Mouse (Mus musculus) liver, postnatal 0 days (tissue): ENCODE results near the gene Extl1. TPM values are rescaled to one million over a fixed set of nuclear protein-coding genes. Genes with fewer than 3 reads are reported as not detected.

Source experiments
- ATAC-seq: fragments of 200-750 bp; cut with Nextera tagmentation; 2 replicates; pipeline ENCODE4 v1.8.0; 2017; ENCODE audit warnings: mild to moderate bottlenecking, moderate library complexity
- DNase-seq: peaks from one replicate; pipeline ENCODE4 v3.0.0-alpha.2; 2016
- H3K27ac ChIP-seq: fragments of 300-500 bp; sonication (generic); 2 replicates; pipeline ENCODE4 v1.5.1; 2014; ENCODE audit warnings: antibody characterized with exemption, moderate library complexity, mild to moderate bottlenecking, low read depth
- H3K27me3 ChIP-seq: fragments of 300-500 bp; sonication (generic); 2 replicates; pipeline ENCODE4 v1.6.1; 2014; ENCODE audit warnings: low read length, control low read depth, mixed read lengths; ENCODE audit not compliant: insufficient read depth
- H3K36me3 ChIP-seq: fragments of 300-500 bp; sonication (generic); replicated peaks from 2 replicates; pipeline ENCODE4 v1.6.1; 2014; ENCODE audit warnings: mild to moderate bottlenecking, control low read depth, low read length, moderate library complexity, mixed read lengths; ENCODE audit not compliant: insufficient read depth
- H3K4me1 ChIP-seq: fragments of 300-500 bp; sonication (generic); 2 replicates; pipeline ENCODE4 v1.6.1; 2014; ENCODE audit warnings: antibody characterized with exemption, mild to moderate bottlenecking, control low read depth; ENCODE audit not compliant: insufficient read depth
- H3K4me2 ChIP-seq: fragments of 300-500 bp; sonication (generic); 2 replicates; pipeline ENCODE4 v1.6.1; 2014; ENCODE audit warnings: low read depth, mild to moderate bottlenecking, low read length, moderate library complexity, mixed read lengths
- H3K4me3 ChIP-seq: fragments of 300-500 bp; sonication (generic); 2 replicates; pipeline ENCODE4 v1.5.1; 2014; ENCODE audit warnings: low read depth, low read length
- H3K9ac ChIP-seq: fragments of 300-500 bp; sonication (generic); replicated peaks from 2 replicates; pipeline ENCODE4 v1.6.1; 2014; ENCODE audit warnings: mild to moderate bottlenecking, moderate library complexity
- H3K9me3 ChIP-seq: fragments of 300-500 bp; sonication (generic); 2 replicates; pipeline ENCODE4 v1.6.1; 2016; ENCODE audit warnings: mild to moderate bottlenecking, control low read depth, low read length, mixed read lengths
- CTCF ChIP-seq: sonication (generic); IDR thresholded peaks from 2 replicates; pipeline ENCODE4 v1.5.1; 2016; ENCODE audit warnings: antibody characterized with exemption, low read depth
- EP300 ChIP-seq: IDR thresholded peaks from 2 replicates; pipeline ENCODE4 v1.6.1; 2016; ENCODE audit warnings: antibody characterized with exemption, low read depth, mild to moderate bottlenecking
- WGBS: fragments of 180-500 bp; shearing (Covaris S2); extraction: QIAGEN DNeasy Blood & Tissue Kit; methylation state at CpG from one replicate; pipeline ENCODE4 v1.1.7; 2014; ENCODE audit not compliant: insufficient replicate concordance; 5-methylcytosine and 5-hydroxymethylcytosine counted together
- polyA plus RNA-seq: library from polyadenylated mRNA; unstranded; fragments of >200 nt; fragmentation: Nextera tagmentation; extraction: Ambion mirVana; gene quantifications from 2 replicates; pipeline ENCODE4 v1.2.1, GENCODE M21; 2015

Gene Extl1
- polyA plus RNA-seq, 1 experiment from 2014 or later = 0.33 TPM

DNA sequence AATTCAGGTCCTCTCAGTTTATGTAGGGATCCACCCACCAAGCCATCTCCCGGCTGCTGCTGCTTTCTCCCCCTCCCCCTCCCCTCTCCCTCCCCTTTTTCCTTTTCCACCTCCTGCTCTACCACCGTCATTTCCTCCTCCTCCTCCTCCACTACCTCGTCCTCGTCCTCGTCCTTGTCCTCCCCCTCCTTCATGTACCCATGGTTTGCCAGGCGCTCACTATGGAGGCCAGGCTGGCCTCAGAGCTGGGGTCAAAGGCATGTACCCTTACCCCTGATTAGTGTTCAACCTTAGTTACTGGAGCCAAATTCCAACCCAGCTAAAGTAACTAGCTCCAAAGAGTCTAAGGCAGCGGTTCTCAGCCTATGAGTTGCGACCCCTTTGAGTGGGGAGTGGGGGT is 55.5 kb downstream of the Extl1 start:
- no peak for DNase-seq
- H3K9ac ChIP-seq = no peak overlapping the region
- H3K4me3 ChIP-seq = no peak overlapping the region
- H3K9me3 ChIP-seq = no peaks in the 10 kb centered on the region
- no peaks in the 10 kb centered on the region for H3K27me3 ChIP-seq
- no peak for ATAC-seq
- H3K4me1 ChIP-seq = no peaks in the 10 kb centered on the region
- H3K36me3 ChIP-seq = no peaks in the 10 kb centered on the region
- no peak overlapping the region for H3K27ac ChIP-seq
- H3K4me2 ChIP-seq = no peak overlapping the region
- 59% methylated on average over 8 of the region's 8 CpGs for WGBS
- TF ChIP-seq EP300 = no peak
- TF ChIP-seq CTCF = no peak

GRCm38 (mm10) chr4:134326859-134327530 is 56.7 kb downstream of the Extl1 start:
- ATAC-seq = no peak
- Histone ChIP-seq H3K4me3 (no peak overlapping the region), H3K4me1 (no peaks in the 10 kb centered on the region), H3K27me3 (no peaks in the 10 kb centered on the region), H3K9me3 (no peaks in the 10 kb centered on the region), H3K36me3 (no peaks in the 10 kb centered on the region), H3K27ac (no peak overlapping the region), H3K4me2 (no peak overlapping the region), H3K9ac (no peak overlapping the region)
- TF ChIP-seq CTCF = no peak
- TF ChIP-seq EP300 = no peak
- DNase-seq = no peak
- WGBS = 63% methylated on average over 5 of the region's 5 CpGs

DNA sequence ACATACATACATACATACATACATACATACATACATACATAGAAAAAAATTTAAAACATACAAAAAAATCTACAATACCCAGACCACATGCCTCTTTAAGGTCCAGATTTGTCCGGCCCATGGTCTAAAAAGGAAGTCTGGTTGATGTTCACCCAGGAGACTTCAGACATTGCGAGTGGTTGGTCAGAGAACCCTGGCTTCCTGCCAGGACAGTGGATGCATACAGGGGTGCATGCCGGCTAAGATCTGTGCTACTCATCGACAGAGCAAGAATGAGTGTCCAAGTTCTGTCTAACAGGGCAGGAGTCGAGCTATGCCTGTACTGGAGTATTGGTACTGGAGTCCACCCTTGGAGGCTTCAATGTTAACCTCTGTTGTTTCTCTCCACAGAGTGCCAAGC is 59.0 kb downstream of the Extl1 start:
- no peaks in the 10 kb centered on the region for H3K4me1 ChIP-seq
- H3K36me3 ChIP-seq = no peaks in the 10 kb centered on the region
- ATAC-seq = no peak
- DNase-seq = peak; percentile 44
- H3K4me2 ChIP-seq = no peak overlapping the region
- H3K4me3 ChIP-seq = no peak overlapping the region
- H3K27me3 ChIP-seq = no peaks in the 10 kb centered on the region
- no peak overlapping the region for H3K27ac ChIP-seq
- H3K9me3 ChIP-seq = no peaks in the 10 kb centered on the region
- 31% methylated on average over 5 of the region's 5 CpGs for WGBS
- no peak overlapping the region for H3K9ac ChIP-seq
- TF ChIP-seq EP300 = no peak
- no peak for TF ChIP-seq CTCF

DNA sequence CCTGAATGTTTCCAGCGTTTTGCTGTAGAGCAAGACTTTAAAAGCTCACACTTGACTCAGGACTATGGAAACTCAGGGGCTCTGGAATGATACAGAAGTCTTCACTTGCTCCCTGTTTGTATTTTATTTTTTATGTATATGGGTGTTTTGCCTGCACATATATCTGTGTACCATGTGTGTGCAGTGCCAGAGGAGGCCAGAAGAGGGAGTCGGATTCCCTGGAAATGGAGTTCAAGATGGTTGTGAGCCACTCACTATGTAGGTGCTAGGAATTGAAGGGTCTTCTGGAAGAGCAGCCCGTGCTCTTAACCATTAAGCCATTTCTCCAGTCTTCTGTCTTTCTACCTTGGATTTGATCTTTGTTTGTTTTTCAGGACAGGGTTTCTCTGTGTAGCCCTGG is 62.1 kb downstream of the Extl1 start:
- no peak overlapping the region for H3K4me2 ChIP-seq
- H3K36me3 ChIP-seq = no peaks in the 10 kb centered on the region
- no peak overlapping the region for H3K4me3 ChIP-seq
- H3K27ac ChIP-seq = no peak overlapping the region
- peak; percentile 29 for TF ChIP-seq CTCF
- no peak for TF ChIP-seq EP300
- no peak for DNase-seq
- no peaks in the 10 kb centered on the region for H3K4me1 ChIP-seq
- ATAC-seq = no peak
- WGBS = 63% methylated on average over 3 of the region's 3 CpGs
- H3K9me3 ChIP-seq = no peaks in the 10 kb centered on the region
- H3K27me3 ChIP-seq = no peaks in the 10 kb centered on the region
- no peak overlapping the region for H3K9ac ChIP-seq

DNA sequence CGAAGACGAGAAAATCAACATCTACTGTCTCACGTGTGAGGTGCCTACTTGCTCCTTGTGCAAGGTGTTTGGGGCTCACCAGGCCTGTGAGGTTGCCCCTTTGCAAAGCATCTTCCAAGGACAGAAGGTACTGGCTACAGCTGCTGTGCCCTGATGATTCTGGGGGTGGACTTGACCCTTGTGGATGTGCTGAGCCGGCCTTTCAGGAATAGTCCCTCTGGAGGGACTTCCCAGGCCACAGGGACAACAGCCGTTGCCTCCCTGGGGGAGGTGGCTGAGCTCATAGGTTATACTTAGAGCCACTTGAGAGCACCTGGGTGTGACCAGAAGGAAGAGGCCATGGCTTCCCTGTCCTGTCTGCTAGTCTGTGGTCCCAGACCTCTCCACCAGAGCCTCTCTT is 64.0 kb downstream of the Extl1 start:
- Histone ChIP-seq H3K4me2 (no peak overlapping the region), H3K27me3 (0 out of 2 replicates have a peak, but pooled peaks cover 3% of the 10 kb centered on the region), H3K4me1 (no peaks in the 10 kb centered on the region), H3K9ac (no peak overlapping the region), H3K36me3 (no peaks in the 10 kb centered on the region), H3K27ac (no peak overlapping the region), H3K4me3 (no peak overlapping the region), H3K9me3 (no peaks in the 10 kb centered on the region)
- TF ChIP-seq CTCF (no peak), EP300 (no peak)
- no peak for ATAC-seq
- 61% methylated on average over 5 of the region's 5 CpGs for WGBS
- DNase-seq = no peak

DNA sequence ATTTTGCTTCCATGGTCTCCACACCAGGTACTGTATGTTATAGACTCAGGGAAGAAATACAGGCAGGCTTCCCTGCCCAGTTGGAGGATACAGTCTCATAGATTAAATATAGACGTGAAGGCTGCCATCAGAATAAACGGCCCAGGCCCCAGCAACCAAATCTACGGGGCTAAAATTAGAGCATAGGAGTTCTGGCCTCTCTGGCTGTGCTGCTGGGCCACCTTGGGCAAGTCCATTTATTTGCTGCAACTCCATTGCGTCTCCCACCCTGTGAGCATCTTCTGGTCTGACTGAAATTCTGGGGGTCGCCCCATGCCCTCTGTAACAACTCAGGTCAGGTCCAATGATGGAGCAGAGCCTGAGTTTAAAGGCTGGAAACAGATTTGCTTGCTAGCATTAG is 64.6 kb downstream of the Extl1 start:
- Histone ChIP-seq H3K9ac (no peak overlapping the region), H3K4me2 (no peak overlapping the region), H3K9me3 (no peaks in the 10 kb centered on the region), H3K4me3 (no peak overlapping the region), H3K27ac (no peak overlapping the region), H3K27me3 (0 out of 2 replicates have a peak, but pooled peaks cover 3% of the 10 kb centered on the region), H3K4me1 (no peaks in the 10 kb centered on the region), H3K36me3 (no peaks in the 10 kb centered on the region)
- DNase-seq (no peak), ATAC-seq (no peak)
- WGBS = 80% methylated on average over 5 of the region's 5 CpGs
- no peak for TF ChIP-seq CTCF
- no peak for TF ChIP-seq EP300

DNA sequence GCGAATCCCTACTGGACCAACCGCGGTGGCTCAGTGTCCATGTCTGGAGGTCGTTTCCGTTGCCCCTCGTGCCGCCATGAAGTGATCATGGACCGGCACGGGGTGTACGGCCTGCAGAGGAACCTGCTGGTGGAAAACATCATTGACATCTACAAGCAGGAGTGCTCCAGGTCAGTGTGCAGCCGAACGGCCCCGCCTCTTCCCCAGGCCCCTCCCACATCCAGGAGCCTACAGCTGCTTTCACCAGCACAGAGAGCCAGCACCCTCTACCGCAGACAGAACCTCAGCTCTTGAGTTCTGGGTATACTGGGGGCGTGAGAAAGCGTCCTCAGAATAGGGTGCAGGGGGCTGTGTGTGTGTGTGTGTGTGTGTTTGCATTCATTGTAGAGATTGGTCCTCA is 67.3 kb downstream of the Extl1 start:
- H3K9me3 ChIP-seq = no peaks in the 10 kb centered on the region
- peak; percentile 51 for DNase-seq
- no peak for ATAC-seq
- H3K4me3 ChIP-seq = no peak overlapping the region
- no peaks in the 10 kb centered on the region for H3K36me3 ChIP-seq
- H3K4me1 ChIP-seq = no peaks in the 10 kb centered on the region
- no peak overlapping the region for H3K4me2 ChIP-seq
- no peak overlapping the region for H3K27ac ChIP-seq
- TF ChIP-seq EP300 (no peak), CTCF (0 out of 2 replicates have a peak, but pooled peaks have one; percentile 5)
- 0 out of 2 replicates have a peak, but pooled peaks cover 3% of the 10 kb centered on the region for H3K27me3 ChIP-seq
- WGBS = 48% methylated on average over 16 of the region's 16 CpGs
- H3K9ac ChIP-seq = no peak overlapping the region
